Mouse (Mus musculus) limb, embryonic 10.5 days (tissue): ENCODE results near the gene 4921536K21Rik. TPM values are rescaled to one million over a fixed set of nuclear protein-coding genes. Genes with fewer than 3 reads are reported as not detected.

Experiments used
- DNase-seq: peaks from one replicate; pipeline ENCODE4 v3.0.0-alpha.2; 2017; ENCODE audit warnings: low spot score
- H3K27ac ChIP-seq: fragments of 300-500 bp; sonication (generic); 2 replicates; pipeline ENCODE4 v1.5.1; 2016; ENCODE audit warnings: mild to moderate bottlenecking
- H3K27me3 ChIP-seq: fragments of 300-500 bp; sonication (generic); 2 replicates; pipeline ENCODE4 v1.6.1; 2016; ENCODE audit warnings: low read depth, mild to moderate bottlenecking; ENCODE audit not compliant: poor library complexity, severe bottlenecking
- H3K36me3 ChIP-seq: fragments of 300-500 bp; sonication (generic); 2 replicates; pipeline ENCODE4 v1.6.1; 2016; ENCODE audit warnings: mild to moderate bottlenecking, moderate library complexity
- H3K4me1 ChIP-seq: fragments of 300-500 bp; sonication (generic); 2 replicates; pipeline ENCODE4 v1.6.1; 2016
- H3K4me3 ChIP-seq: fragments of 300-500 bp; sonication (generic); 2 replicates; pipeline ENCODE4 v1.5.1; 2016; ENCODE audit warnings: mild to moderate bottlenecking, moderate library complexity
- H3K9me3 ChIP-seq: fragments of 300-500 bp; sonication (generic); replicated peaks from 2 replicates; pipeline ENCODE4 v1.6.1; 2016; ENCODE audit warnings: mild to moderate bottlenecking
- WGBS: fragments of 180-500 bp; shearing (Covaris S2); methylation state at CpG from one replicate; pipeline ENCODE4 v1.1.7; 2016; 5-methylcytosine and 5-hydroxymethylcytosine counted together
- polyA plus RNA-seq: library from polyadenylated mRNA; unstranded; fragments of >200 nt; fragmentation: Nextera tagmentation; extraction: Ambion mirVana; gene quantifications from 2 replicates; pipeline ENCODE4 v1.2.1, GENCODE M21; 2016

Gene 4921536K21Rik
- 0.67 and 0.70 TPM in 2 replicates for polyA plus RNA-seq

DNA sequence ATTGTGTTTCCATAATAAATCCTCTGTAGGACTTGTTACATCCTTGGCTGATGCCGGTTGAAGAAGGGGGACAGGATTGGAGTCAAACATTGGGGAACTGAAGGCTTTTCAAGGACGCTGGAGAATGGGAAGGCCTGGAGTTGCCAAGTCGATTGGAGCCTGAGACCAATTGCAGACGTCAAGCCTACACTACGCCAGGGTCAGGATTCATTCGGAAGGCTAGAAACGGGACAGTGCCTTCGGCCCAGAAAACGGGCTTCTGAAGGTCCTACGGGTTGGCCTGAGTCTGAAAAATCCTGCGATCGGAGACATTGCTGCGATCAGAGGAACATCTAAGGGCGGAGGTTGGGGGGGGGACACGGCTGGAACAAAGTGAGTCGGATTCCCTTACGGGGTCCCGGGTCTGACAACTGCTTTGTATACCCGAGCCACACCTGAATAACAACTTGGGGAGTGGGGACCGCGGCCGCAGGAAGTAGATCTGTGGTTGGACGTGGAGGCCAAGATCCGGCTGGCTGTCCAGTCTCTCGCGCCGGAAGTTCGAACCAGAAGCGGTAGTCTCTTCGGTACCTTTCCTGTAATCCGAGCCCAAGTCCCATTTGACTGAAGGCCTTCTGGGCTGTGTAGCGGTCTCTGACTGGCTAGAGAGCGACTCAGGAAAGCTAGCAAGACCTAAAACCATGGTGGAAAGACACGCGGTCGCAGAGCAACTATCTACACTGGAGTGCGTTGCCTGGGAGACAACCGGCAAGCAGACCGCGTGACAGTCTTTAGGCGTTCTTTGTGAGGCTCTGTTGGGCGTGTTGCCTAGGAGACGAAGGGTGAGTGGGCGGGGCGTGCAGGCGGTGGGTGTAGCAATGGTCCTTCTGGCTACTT lies at the start of gene 4921536K21Rik, which contains the start of gene Dusp18:
TSS of gene 4921536K21Rik (minus strand) at position 693 of the 876 bp plus-strand sequence.
TSS of gene Dusp18 (plus strand) at position 835 of the 876 bp plus-strand sequence.
- 5% methylated on average over 46 of the region's 46 CpGs for WGBS
- Histone ChIP-seq H3K36me3 (peaks cover 32% of the 10 kb centered on the region), H3K4me1 (peaks cover 11% of the 10 kb centered on the region), H3K27me3 (no peaks in the 10 kb centered on the region), H3K9me3 (no peaks in the 10 kb centered on the region), H3K27ac (peak within 1 kb of the TSS; percentile 92), H3K4me3 (peak within 1 kb of the TSS; percentile 66)
- DNase-seq = peak; percentile 97

DNA sequence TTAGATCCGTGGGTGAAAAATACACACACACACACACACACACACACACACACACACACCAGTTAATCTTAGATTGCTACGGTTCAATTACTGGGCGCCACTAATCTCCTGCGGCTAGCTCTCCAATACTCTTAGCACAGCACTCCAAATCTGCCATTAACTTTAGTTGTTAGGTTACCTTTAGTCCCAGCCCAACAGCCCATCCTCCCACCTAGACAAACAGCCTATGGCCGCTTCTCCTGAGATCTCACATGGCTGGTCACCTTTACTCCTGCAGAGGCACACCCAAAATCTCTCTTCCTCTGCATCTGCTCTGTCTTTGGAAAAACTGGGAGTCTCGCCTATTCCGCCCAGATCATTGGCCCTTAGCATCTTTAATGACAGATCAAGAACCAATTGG lies 46.5 kb upstream of the 4921536K21Rik start:
- WGBS = 90% methylated on average over 7 of the region's 7 CpGs
- H3K9me3 ChIP-seq = no peaks in the 10 kb centered on the region

DNA sequence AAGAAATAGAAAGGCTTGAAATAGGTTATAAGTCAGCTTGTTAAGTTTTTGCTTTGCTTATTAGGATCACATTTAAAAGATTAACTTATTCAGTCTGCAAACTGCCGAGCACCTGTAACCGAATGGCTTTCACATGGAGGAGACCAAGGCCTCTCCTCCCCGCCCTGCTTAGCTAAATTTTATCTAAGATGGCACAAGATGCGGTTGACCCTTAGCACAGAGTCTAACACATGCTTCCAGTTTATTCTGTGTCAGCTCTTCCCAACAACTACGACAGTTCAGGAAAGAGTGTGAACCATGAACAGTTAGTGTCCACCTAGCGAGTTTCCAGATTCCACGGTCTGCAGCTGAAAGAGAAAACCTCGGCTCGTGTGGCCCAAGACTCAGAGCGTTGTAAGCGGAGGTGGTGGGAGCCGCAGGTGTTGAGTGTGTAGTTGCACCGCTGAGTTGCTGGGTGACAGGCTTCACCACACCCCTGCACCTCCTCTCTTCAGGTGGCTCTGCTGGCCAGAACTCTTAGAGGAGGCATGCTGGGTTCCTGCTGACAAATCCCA lies 42.5 kb upstream of the 4921536K21Rik start:
- 80% methylated on average over 13 of the region's 13 CpGs for WGBS
- H3K36me3 ChIP-seq = no peaks in the 10 kb centered on the region
- no peak for DNase-seq

More for the DNA sequence above, 46.5 kb upstream of the 4921536K21Rik start:
- Histone ChIP-seq H3K4me1 (no peaks in the 10 kb centered on the region), H3K27me3 (peaks cover 15% of the 10 kb centered on the region), H3K27ac (no peak overlapping the region), H3K4me3 (no peak overlapping the region), H3K36me3 (no peaks in the 10 kb centered on the region)
- no peak for DNase-seq

DNA sequence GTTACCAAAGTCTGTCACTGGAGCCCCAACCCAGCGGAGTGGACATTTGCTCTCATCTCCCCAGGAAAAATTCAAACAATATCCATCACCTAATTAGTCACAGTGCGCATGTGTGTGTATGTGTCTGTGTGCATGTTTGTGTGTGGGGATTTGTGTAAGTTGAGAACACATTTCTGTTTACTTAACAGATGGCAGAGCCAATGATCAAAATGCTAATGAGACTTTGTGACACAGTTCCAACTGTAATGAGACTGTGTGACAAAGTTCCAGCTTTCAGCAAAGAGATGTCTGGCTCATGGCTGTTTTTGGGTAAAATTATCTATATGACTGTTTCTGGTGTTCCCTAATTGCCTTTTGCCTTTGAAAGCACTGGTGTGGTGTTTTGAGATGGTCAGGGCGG lies 41.4 kb upstream of the 4921536K21Rik start:
- Histone ChIP-seq H3K4me1 (peaks cover 5% of the 10 kb centered on the region), H3K27me3 (no peaks in the 10 kb centered on the region), H3K9me3 (no peaks in the 10 kb centered on the region), H3K27ac (no peak overlapping the region), H3K4me3 (no peak overlapping the region), H3K36me3 (no peaks in the 10 kb centered on the region)
- 87% methylated on average over 3 of the region's 3 CpGs for WGBS
- no peak for DNase-seq

More for the DNA sequence above, 42.5 kb upstream of the 4921536K21Rik start:
- H3K27me3 ChIP-seq = no peaks in the 10 kb centered on the region
- H3K4me1 ChIP-seq = no peaks in the 10 kb centered on the region
- H3K4me3 ChIP-seq = no peak overlapping the region
- H3K27ac ChIP-seq = no peak overlapping the region
- H3K9me3 ChIP-seq = no peaks in the 10 kb centered on the region

DNA sequence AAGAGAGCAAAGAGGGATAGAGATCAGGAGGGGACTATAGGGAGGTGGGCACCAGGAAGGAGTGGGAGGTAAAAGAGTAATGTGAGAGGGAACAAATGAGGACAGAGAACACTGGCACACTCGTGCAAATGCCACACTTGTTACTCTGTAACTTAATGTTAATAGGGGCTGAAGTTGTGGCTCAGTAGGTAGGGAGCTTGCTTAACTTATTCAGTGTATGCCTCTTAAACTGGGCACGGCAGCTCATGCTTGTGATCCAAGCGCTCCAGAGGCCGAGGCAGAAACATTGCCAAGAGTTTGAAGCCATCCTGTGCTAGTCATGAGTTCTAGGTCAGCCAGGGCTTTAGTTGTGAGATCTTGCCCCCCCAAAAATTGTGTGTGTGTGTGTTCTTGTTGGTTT lies 40.2 kb upstream of the 4921536K21Rik start:
- 75% methylated on average over 4 of the region's 4 CpGs for WGBS
- Histone ChIP-seq H3K4me1 (peaks cover 10% of the 10 kb centered on the region), H3K27me3 (no peaks in the 10 kb centered on the region), H3K36me3 (no peaks in the 10 kb centered on the region), H3K27ac (no peak overlapping the region), H3K4me3 (no peak overlapping the region), H3K9me3 (no peaks in the 10 kb centered on the region)
- DNase-seq = no peak

DNA sequence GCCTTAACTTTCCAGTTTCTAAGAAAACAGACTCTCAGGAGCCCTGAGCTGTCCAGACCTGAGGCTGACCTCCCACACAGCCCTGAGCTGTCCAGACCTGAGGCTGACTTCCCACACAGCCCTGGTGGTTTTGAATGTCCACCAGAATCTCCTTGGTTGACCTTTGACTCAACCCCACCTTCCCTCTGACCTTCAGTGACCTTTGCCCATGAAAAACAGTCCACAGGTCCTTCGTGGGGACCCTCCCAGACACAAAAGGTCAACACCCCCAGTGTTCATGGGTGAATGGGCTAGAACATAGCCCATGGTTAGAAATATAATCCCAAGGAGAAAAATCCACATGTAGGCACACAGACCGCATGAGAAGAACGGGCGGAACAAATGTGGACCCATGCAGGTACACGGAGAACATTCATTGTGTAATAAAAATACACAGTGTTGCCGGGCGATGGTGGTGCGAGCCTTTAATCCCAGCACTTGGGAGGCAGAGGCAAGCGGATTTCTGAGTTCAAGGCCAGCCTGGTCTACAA lies 38.9 kb upstream of the 4921536K21Rik start:
- Histone ChIP-seq H3K4me3 (no peak overlapping the region), H3K27ac (no peak overlapping the region), H3K9me3 (no peaks in the 10 kb centered on the region), H3K36me3 (no peaks in the 10 kb centered on the region), H3K4me1 (peaks cover 10% of the 10 kb centered on the region), H3K27me3 (no peaks in the 10 kb centered on the region)
- 91% methylated on average over 9 of the region's 9 CpGs for WGBS
- DNase-seq = peak; percentile 23

DNA sequence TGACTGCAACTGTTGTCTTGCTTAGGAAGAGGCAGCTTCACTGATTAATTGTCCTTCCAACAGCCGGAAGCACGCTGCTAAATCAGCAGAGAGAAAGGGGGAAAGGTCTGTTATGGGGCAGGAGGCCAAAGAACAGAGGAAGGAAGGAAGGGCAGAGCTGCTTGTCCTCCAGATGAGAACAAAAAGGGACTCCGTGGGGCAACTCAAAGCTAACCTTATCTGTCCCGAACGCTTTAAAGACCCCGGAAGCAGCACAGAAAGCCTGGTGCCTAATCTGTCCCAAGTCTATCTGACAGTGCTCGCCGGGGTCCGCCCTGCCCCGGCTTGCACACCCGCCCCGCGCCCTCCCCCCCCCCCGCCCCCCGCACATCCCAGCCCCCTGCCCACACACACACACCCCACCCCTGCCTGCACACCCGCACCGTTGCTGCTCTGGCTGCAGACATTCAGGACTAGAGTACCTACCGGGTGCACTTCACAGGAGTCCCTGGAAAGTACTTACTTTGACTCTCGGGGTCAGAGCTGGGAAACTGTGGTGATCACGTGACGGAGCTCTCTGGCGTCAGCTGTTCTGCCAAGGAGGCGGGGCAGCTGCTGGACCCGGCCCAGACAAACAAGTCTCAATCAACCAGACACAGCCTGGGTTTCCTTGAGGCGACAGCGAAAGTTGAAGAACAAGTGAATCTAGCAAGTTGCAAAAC lies 36.8 kb upstream of the 4921536K21Rik start, which contains the start of gene Tcn2:
TSS of gene Tcn2 (minus strand) at position 649 of the 701 bp plus-strand sequence.
- peak; percentile 86 for DNase-seq
- Histone ChIP-seq H3K27ac (peak within 1 kb of the TSS; percentile 75), H3K9me3 (no peaks in the 10 kb centered on the region), H3K4me3 (peak within 1 kb of the TSS; percentile 62), H3K27me3 (no peaks in the 10 kb centered on the region), H3K36me3 (no peaks in the 10 kb centered on the region; the same call in 1 of the 2 replicates), H3K4me1 (peaks cover 10% of the 10 kb centered on the region)
- 0% methylated on average over 18 of the region's 26 CpGs for WGBS

DNA sequence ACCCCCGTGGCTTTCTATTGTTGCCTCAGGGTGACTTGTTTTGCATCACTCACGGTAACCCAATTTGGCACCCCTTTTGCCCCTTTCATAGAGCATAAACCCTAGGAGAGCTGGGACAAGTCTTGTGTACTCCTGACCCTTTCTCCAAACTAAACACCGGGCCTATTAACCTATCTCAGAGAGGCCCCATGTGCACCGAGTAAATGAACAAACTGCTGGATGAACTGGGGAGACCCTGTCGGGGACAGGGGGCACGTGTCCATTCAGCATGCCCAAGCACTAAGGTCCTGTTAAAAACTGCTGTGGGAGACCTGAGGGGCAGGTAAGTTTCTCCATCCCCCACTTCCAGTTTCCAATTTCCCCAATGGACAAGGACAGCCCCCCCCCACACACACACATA lies 36.0 kb upstream of the 4921536K21Rik start:
- WGBS = 35% methylated on average over 6 of the region's 6 CpGs

DNA sequence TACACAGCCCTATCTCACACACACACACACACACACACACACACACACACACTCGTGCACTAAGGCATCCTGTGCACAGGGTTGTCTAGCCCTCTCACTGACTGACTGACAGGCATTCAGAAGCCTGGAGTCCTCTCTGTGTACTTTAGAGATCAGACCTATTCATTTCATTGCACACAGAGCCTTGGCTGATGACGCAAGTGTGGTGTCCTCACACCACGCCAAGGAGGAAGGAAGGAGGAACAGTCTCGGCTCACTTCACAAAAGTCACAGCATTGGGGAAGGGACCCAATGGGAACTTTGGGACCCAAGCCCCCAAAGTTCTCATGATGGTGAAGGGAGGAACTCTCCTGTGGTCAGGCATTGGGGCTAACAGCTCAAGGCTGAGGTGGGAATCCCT lies 35.1 kb upstream of the 4921536K21Rik start:
- 84% methylated on average over 4 of the region's 4 CpGs for WGBS
- no peak overlapping the region for H3K27ac ChIP-seq
- no peaks in the 10 kb centered on the region for H3K27me3 ChIP-seq
- DNase-seq = peak; percentile 24
- H3K4me1 ChIP-seq = peaks cover 10% of the 10 kb centered on the region
- H3K36me3 ChIP-seq = peaks cover 4% of the 10 kb centered on the region; the same call in 1 of the 2 replicates
- no peaks in the 10 kb centered on the region for H3K9me3 ChIP-seq
- H3K4me3 ChIP-seq = no peak overlapping the region

More for the DNA sequence above, 36.0 kb upstream of the 4921536K21Rik start:
- Histone ChIP-seq H3K4me1 (peaks cover 10% of the 10 kb centered on the region), H3K27ac (peak overlapping the region; percentile 75; the same call in 1 of the 2 replicates), H3K4me3 (peak overlapping the region; percentile 62), H3K36me3 (peaks cover 2% of the 10 kb centered on the region; the same call in 1 of the 2 replicates), H3K9me3 (no peaks in the 10 kb centered on the region), H3K27me3 (no peaks in the 10 kb centered on the region)
- no peak for DNase-seq

DNA sequence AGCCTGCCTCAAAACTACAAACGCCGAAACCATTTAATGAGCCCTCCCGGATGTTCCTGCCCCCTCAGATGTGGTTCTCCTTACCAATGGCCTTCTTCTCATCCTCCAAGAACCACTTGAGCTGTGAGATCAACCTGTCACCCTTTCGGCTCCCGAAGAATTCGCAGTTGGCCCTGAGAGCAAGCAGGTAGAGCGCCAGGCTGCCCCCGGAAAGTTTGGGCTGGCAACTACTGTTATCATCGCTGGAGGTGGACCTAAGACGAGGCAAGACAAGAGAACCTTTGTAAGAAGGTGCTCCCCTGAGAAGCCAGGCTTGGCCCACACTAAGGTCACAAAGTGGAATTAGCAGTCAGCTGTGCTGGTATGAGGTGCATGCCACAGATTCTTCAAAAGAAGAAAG lies 31.0 kb upstream of the 4921536K21Rik start:
- H3K36me3 ChIP-seq = peaks cover 31% of the 10 kb centered on the region
- WGBS = 93% methylated on average over 10 of the region's 10 CpGs
- H3K4me1 ChIP-seq = peaks cover 1% of the 10 kb centered on the region; the same call in 1 of the 2 replicates
- DNase-seq = no peak
- H3K9me3 ChIP-seq = no peaks in the 10 kb centered on the region
- H3K27me3 ChIP-seq = no peaks in the 10 kb centered on the region
- H3K27ac ChIP-seq = no peak overlapping the region
- no peak overlapping the region for H3K4me3 ChIP-seq

DNA sequence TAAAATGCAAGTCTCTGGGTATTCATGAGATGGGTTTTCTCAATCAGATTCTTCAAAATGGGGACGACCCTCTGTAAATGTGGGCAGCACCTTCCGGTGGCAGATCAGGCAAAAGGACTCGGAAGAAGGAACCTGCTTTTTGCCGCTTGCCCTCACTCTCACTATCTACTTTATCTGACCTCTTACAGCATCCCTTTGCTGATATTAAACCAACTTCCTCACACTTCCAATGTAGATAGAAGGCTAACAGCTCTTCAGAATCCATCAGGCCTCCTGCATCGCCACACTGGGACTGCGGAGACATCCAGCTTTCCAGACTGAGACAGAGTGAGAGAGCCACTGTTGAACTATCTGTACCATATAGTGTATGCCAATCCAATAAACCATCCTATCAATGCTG lies 27.8 kb upstream of the 4921536K21Rik start:
- H3K4me1 ChIP-seq = no peaks in the 10 kb centered on the region
- H3K27me3 ChIP-seq = no peaks in the 10 kb centered on the region
- no peaks in the 10 kb centered on the region for H3K9me3 ChIP-seq
- H3K4me3 ChIP-seq = no peak overlapping the region
- peaks cover 31% of the 10 kb centered on the region for H3K36me3 ChIP-seq
- 97% methylated on average over 6 of the region's 6 CpGs for WGBS
- no peak for DNase-seq
- no peak overlapping the region for H3K27ac ChIP-seq

DNA sequence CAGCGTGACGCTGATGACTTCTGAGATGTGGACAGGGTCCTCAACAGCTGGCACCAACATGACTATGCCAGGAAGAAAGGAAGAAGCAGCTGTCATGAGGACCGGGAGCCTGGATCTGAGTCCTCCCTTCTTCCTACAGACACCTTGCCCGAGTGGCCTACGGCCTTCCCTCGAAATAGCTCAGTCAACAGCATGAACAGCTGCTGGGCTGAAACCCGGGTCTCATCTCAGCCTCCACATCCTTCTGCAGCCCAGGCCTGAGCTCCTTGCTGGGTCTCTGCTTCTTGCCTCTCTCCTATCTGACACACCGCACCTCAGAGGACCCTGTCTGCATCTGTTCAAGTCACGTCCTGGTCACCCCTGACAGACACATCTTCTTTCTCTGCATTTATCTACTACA lies 27.2 kb upstream of the 4921536K21Rik start:
- no peaks in the 10 kb centered on the region for H3K4me1 ChIP-seq
- H3K4me3 ChIP-seq = no peak overlapping the region
- DNase-seq = no peak
- no peaks in the 10 kb centered on the region for H3K9me3 ChIP-seq
- H3K36me3 ChIP-seq = peaks cover 31% of the 10 kb centered on the region
- no peak overlapping the region for H3K27ac ChIP-seq
- H3K27me3 ChIP-seq = no peaks in the 10 kb centered on the region
- WGBS = 97% methylated on average over 9 of the region's 9 CpGs
